Mouse (Mus musculus): ENCODE measurements around the gene Slc35f3. TPM values are rescaled to one million over a fixed set of nuclear protein-coding genes. Genes with fewer than 3 reads are reported as not detected.

Slc35f3 gene
- polyA plus RNA-seq (2012; rRNA removed) = 0.08 TPM in 1 of 2 replicates, not detected in the other

DNA sequence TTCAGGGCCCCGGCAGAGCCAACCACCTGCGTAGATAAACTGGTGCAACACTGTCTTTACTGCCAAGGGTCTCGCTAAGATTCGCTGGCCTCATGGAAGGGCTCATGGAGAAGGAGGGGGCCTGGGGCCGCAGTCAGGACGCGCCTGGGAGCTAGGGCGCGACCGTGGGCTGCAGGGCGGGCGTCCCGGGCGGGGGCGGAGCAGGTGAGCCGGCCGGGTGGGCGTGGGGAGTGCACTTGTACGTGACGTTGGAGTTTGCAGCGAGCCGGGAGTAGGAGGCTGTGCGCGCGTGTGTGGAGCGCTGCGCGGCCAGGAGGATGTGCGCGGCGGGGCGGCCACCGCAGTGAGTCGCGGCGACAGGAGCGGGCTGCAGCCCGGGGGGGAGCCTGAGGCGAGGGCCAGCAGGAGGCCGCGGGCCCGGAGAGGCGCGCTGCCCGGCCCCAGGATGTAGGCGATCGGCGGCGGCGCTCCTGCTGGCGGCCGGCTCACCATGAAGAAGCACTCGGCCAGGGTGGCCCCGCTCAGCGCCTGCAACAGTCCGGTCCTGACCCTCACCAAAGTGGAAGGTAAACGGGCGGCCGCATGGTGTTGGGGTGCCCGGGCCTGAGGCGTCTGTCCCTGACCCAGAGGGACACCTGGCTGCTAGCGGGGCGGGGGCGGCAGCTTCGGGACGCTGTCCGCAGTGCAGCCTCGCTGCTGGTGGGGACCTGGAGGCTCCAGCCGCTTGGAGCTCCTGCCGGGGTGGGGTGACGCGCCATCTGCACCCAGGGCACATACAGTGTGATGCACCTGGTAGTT lies at the start of gene Slc35f3:
Gene Slc35f3 (plus strand): TSS at position 263 of the 798 bp plus-strand sequence.
- H3K4me3 ChIP-seq (ENCODE audit: control insufficient read depth, insufficient read depth, low read length) = no peak within 1 kb of the TSS
- 4% methylated on average over 72 of the region's 72 CpGs for WGBS
- H3K27me3 ChIP-seq (ENCODE audit: control insufficient read depth, insufficient read depth, low read length) = peaks cover 5% of the 10 kb centered on the region
- TF ChIP-seq POLR2A (IDR thresholded peaks at IDR 0.05; ENCODE audit: control insufficient read depth, extremely low read depth, insufficient read depth, low read length, poor library complexity) = no peak
- no peak for TF ChIP-seq CTCF (IDR thresholded peaks at IDR 0.05; ENCODE audit: borderline replicate concordance, control insufficient read depth, extremely low read depth, insufficient read depth, low read length, poor library complexity)
- peak; percentile 2 for DNase-seq
- H3K36me3 ChIP-seq (ENCODE audit: control insufficient read depth, insufficient read depth, low read length) = no peaks in the 10 kb centered on the region
- no peak within 1 kb of the TSS for H3K27ac ChIP-seq (ENCODE audit: control insufficient read depth, insufficient read depth, low read length)
- H3K4me1 ChIP-seq (replicated peaks; ENCODE audit: control insufficient read depth, insufficient read depth, low read length) = no peaks in the 10 kb centered on the region

DNA sequence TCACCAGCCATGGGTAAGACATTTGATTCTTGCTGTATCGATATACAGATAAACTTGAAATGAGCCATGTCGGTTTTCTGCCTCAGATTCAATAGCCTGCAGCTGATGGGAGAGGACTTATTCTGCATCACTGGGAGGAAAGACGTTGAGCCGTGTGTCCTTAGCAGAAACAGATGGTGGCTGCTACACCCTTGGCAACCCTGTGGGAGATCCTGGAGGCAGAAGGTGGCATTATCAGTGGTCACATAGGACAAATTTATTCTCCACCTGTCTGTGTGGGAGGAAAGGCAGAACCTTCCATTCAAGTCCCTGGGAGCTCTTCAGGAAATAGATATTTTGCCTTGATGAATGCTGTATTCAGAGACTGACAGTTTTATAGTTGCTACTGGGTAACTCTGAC lies 47.9 kb upstream of the Slc35f3 start:
- WGBS = 74% methylated on average over 4 of the region's 4 CpGs
- Histone ChIP-seq H3K36me3 (ENCODE audit: control insufficient read depth, insufficient read depth, low read length) (no peaks in the 10 kb centered on the region), H3K27me3 (ENCODE audit: control insufficient read depth, insufficient read depth, low read length) (no peaks in the 10 kb centered on the region), H3K27ac (ENCODE audit: control insufficient read depth, insufficient read depth, low read length) (no peak overlapping the region), H3K4me1 (replicated peaks; ENCODE audit: control insufficient read depth, insufficient read depth, low read length) (no peaks in the 10 kb centered on the region), H3K4me3 (ENCODE audit: control insufficient read depth, insufficient read depth, low read length) (no peak overlapping the region)
- DNase-seq = no peak
- TF ChIP-seq POLR2A (IDR thresholded peaks at IDR 0.05; ENCODE audit: control insufficient read depth, extremely low read depth, insufficient read depth, low read length, poor library complexity) (no peak), CTCF (IDR thresholded peaks at IDR 0.05; ENCODE audit: borderline replicate concordance, control insufficient read depth, extremely low read depth, insufficient read depth, low read length, poor library complexity) (no peak)

DNA sequence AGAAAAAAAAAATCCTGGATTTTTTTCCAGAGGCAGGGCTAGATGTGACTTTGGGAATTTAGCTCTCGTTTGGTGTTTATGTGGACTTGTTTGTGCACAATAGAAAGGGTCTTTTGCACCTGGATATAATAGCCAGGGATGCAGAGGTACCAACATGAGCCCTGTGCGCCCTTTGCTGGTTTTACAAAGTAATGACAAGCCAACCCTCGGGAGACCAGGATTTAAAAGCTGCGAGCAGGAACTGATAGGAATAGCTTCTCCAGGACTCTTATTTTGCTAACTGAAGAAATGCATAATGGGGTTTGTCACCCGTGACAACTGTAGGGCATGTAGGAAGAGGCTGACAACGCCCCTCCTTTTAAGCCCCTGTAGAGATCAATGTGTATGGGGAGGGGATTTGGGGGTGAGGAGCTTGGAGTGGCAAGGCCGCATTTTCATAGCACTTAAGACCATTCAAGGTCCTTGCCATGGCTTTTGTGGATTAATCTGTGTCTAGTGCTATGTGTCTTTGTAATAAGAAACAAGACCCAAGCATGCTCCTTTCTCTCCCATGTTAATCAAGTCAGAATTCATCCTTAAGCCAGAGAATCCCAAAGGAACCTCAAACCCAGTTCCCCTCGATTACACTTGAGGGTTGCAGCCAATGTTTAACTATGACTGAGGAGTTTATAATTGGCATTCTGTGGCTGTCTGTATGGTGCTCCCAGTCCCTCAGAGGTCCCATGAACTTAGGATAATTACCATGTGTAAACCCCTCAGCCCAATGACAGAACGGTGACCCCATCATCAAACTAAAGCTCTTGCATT lies 41.6 kb upstream of the Slc35f3 start:
- no peak for DNase-seq
- Histone ChIP-seq H3K27me3 (ENCODE audit: control insufficient read depth, insufficient read depth, low read length) (no peaks in the 10 kb centered on the region), H3K4me1 (replicated peaks; ENCODE audit: control insufficient read depth, insufficient read depth, low read length) (peaks cover 3% of the 10 kb centered on the region), H3K4me3 (ENCODE audit: control insufficient read depth, insufficient read depth, low read length) (no peak overlapping the region), H3K36me3 (ENCODE audit: control insufficient read depth, insufficient read depth, low read length) (no peaks in the 10 kb centered on the region), H3K27ac (ENCODE audit: control insufficient read depth, insufficient read depth, low read length) (no peak overlapping the region)
- 60% methylated on average over 9 of the region's 9 CpGs for WGBS
- TF ChIP-seq CTCF (IDR thresholded peaks at IDR 0.05; ENCODE audit: borderline replicate concordance, control insufficient read depth, extremely low read depth, insufficient read depth, low read length, poor library complexity) (no peak), POLR2A (IDR thresholded peaks at IDR 0.05; ENCODE audit: control insufficient read depth, extremely low read depth, insufficient read depth, low read length, poor library complexity) (no peak)

DNA sequence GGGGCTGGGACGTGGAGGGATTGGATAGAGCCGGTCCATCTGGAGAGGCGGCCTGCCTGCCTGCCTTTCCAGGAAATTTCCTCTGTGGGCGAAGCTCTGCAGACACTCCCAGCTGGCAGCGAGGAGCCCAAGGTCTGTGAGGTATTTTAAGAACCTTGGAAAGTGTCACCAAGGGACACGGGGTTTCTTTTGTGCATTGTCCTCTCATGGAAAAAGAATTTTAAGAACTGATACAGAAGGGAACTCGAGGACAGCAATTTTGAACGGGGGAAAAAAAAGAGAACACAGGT lies 41.0 kb upstream of the Slc35f3 start:
- Histone ChIP-seq H3K36me3 (ENCODE audit: control insufficient read depth, insufficient read depth, low read length) (no peaks in the 10 kb centered on the region), H3K27ac (ENCODE audit: control insufficient read depth, insufficient read depth, low read length) (no peak overlapping the region), H3K4me1 (replicated peaks; ENCODE audit: control insufficient read depth, insufficient read depth, low read length) (peaks cover 3% of the 10 kb centered on the region), H3K27me3 (ENCODE audit: control insufficient read depth, insufficient read depth, low read length) (no peaks in the 10 kb centered on the region), H3K4me3 (ENCODE audit: control insufficient read depth, insufficient read depth, low read length) (no peak overlapping the region)
- 62% methylated on average over 8 of the region's 8 CpGs for WGBS
- TF ChIP-seq CTCF (IDR thresholded peaks at IDR 0.05; ENCODE audit: borderline replicate concordance, control insufficient read depth, extremely low read depth, insufficient read depth, low read length, poor library complexity) = no peak
- no peak for TF ChIP-seq POLR2A (IDR thresholded peaks at IDR 0.05; ENCODE audit: control insufficient read depth, extremely low read depth, insufficient read depth, low read length, poor library complexity)
- no peak for DNase-seq

DNA sequence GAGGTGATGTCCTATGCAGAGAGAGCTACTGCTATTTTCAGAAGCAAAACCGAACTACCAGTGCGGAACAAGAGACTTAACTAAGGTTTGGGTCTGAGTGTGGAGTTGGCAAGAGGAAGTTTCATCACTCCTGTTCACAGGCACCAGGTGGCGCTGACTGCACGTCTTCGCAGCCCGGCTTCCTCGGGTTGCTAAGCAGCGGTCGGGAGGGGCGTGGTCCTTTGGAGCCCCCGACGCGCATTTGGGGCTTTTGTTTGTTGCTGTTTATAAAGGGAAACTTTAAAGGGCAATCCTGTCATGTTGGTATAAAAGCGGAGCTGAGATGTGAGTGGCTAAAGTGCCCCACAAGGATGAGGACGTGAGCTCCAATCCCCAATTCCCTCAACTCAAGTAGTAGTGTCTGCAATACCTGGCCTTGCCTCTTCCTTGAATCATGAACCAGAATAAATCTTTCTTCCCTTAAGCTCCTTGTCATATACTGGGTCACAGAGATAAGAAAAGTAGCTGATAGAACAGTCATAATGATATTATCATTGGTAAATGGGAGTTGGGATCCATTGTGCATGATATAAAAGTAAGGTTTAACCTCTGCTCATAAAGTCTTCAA lies 40.1 kb upstream of the Slc35f3 start:
- WGBS = 4% methylated on average over 15 of the region's 15 CpGs
- peak; percentile 65 for DNase-seq

DNA sequence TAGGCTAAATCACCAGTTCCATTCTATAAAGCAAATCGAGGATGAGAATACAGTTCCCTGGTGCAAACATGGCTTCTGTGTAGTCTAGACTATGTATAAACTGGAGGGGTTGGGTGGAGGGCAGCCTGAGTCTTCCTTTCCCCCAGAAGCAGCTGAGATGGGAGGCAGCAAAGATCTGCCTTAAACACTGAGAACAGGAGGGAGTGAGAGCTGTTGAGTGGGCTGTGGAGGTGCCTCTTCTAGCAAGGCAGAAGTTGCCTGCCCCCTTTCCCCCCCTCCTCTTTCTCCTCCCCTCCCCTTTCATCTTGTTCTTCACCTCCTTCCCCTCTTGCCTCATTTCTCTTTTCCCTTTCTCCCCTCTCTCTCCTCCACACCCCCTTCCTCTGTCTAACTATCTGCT lies 33.2 kb upstream of the Slc35f3 start:
- TF ChIP-seq CTCF (IDR thresholded peaks at IDR 0.05; ENCODE audit: borderline replicate concordance, control insufficient read depth, extremely low read depth, insufficient read depth, low read length, poor library complexity) (no peak), POLR2A (IDR thresholded peaks at IDR 0.05; ENCODE audit: control insufficient read depth, extremely low read depth, insufficient read depth, low read length, poor library complexity) (no peak)
- 77% methylated on average over 1 of the region's 1 CpGs for WGBS
- Histone ChIP-seq H3K4me1 (replicated peaks; ENCODE audit: control insufficient read depth, insufficient read depth, low read length) (no peaks in the 10 kb centered on the region), H3K36me3 (ENCODE audit: control insufficient read depth, insufficient read depth, low read length) (no peaks in the 10 kb centered on the region), H3K27me3 (ENCODE audit: control insufficient read depth, insufficient read depth, low read length) (no peaks in the 10 kb centered on the region), H3K27ac (ENCODE audit: control insufficient read depth, insufficient read depth, low read length) (no peak overlapping the region), H3K4me3 (ENCODE audit: control insufficient read depth, insufficient read depth, low read length) (no peak overlapping the region)
- DNase-seq = no peak

More for the DNA sequence above, 40.1 kb upstream of the Slc35f3 start:
- Histone ChIP-seq H3K36me3 (ENCODE audit: control insufficient read depth, insufficient read depth, low read length) (no peaks in the 10 kb centered on the region), H3K27me3 (ENCODE audit: control insufficient read depth, insufficient read depth, low read length) (no peaks in the 10 kb centered on the region), H3K27ac (ENCODE audit: control insufficient read depth, insufficient read depth, low read length) (no peak overlapping the region), H3K4me1 (replicated peaks; ENCODE audit: control insufficient read depth, insufficient read depth, low read length) (peaks cover 3% of the 10 kb centered on the region), H3K4me3 (ENCODE audit: control insufficient read depth, insufficient read depth, low read length) (no peak overlapping the region)
- no peak for TF ChIP-seq POLR2A (IDR thresholded peaks at IDR 0.05; ENCODE audit: control insufficient read depth, extremely low read depth, insufficient read depth, low read length, poor library complexity)
- TF ChIP-seq CTCF (IDR thresholded peaks at IDR 0.05; ENCODE audit: borderline replicate concordance, control insufficient read depth, extremely low read depth, insufficient read depth, low read length, poor library complexity) = 0 out of 2 replicates have a peak, but pooled peaks have one; percentile 47
